Mouse (Mus musculus) liver, embryonic 13.5 days (tissue): ENCODE data around the gene Fkbp8. TPM values are rescaled to one million over a fixed set of nuclear protein-coding genes. Genes with fewer than 3 reads are reported as not detected.

ENCODE experiments used
- ATAC-seq: fragments of 200-750 bp; cut with Nextera tagmentation; 2 replicates; pipeline ENCODE4 v1.8.0; 2017; ENCODE audit warnings: low read depth, mild to moderate bottlenecking, moderate number of reproducible peaks, moderate library complexity
- DNase-seq: peaks from one replicate; pipeline ENCODE4 v3.0.0; 2022
- H3K27ac ChIP-seq: fragments of 300-500 bp; sonication (generic); 2 replicates; pipeline ENCODE4 v1.5.1; 2015; ENCODE audit warnings: moderate library complexity, mild to moderate bottlenecking, inconsistent platforms
- H3K27me3 ChIP-seq: fragments of 300-500 bp; sonication (generic); 2 replicates; pipeline ENCODE4 v1.6.1; 2015; ENCODE audit warnings: mild to moderate bottlenecking, inconsistent platforms
- H3K36me3 ChIP-seq: fragments of 300-500 bp; sonication (generic); 2 replicates; pipeline ENCODE4 v1.6.1; 2015; ENCODE audit warnings: mild to moderate bottlenecking, inconsistent platforms
- H3K4me1 ChIP-seq: fragments of 300-500 bp; sonication (generic); replicated peaks from 2 replicates; pipeline ENCODE4 v1.6.1; 2015; ENCODE audit warnings: inconsistent platforms
- H3K4me2 ChIP-seq: fragments of 300-500 bp; sonication (generic); 2 replicates; pipeline ENCODE4 v1.6.1; 2015; ENCODE audit warnings: inconsistent platforms, mild to moderate bottlenecking, moderate library complexity
- H3K4me3 ChIP-seq: fragments of 300-500 bp; sonication (generic); replicated peaks from 2 replicates; pipeline ENCODE4 v1.5.1; 2015; ENCODE audit warnings: mild to moderate bottlenecking, inconsistent platforms
- H3K9ac ChIP-seq: fragments of 300-500 bp; sonication (generic); 2 replicates; pipeline ENCODE4 v1.6.1; 2015; ENCODE audit warnings: mild to moderate bottlenecking, inconsistent platforms
- H3K9me3 ChIP-seq: fragments of 300-500 bp; sonication (generic); replicated peaks from 2 replicates; pipeline ENCODE4 v1.6.1; 2016; ENCODE audit warnings: inconsistent platforms
- WGBS: fragments of 180-500 bp; shearing (Covaris S2); methylation state at CpG from one replicate; pipeline ENCODE4 v1.1.7; 2015; ENCODE audit not compliant: insufficient replicate concordance; 5-methylcytosine and 5-hydroxymethylcytosine counted together
- polyA plus RNA-seq: library from polyadenylated mRNA; unstranded; fragments of >200 nt; fragmentation: Nextera tagmentation; extraction: Ambion mirVana; gene quantifications from 2 replicates; pipeline ENCODE4 v1.2.1, GENCODE M21; 2015

Fkbp8 gene
- polyA plus RNA-seq, 1 experiment from 2014 or later: 182 TPM

DNA sequence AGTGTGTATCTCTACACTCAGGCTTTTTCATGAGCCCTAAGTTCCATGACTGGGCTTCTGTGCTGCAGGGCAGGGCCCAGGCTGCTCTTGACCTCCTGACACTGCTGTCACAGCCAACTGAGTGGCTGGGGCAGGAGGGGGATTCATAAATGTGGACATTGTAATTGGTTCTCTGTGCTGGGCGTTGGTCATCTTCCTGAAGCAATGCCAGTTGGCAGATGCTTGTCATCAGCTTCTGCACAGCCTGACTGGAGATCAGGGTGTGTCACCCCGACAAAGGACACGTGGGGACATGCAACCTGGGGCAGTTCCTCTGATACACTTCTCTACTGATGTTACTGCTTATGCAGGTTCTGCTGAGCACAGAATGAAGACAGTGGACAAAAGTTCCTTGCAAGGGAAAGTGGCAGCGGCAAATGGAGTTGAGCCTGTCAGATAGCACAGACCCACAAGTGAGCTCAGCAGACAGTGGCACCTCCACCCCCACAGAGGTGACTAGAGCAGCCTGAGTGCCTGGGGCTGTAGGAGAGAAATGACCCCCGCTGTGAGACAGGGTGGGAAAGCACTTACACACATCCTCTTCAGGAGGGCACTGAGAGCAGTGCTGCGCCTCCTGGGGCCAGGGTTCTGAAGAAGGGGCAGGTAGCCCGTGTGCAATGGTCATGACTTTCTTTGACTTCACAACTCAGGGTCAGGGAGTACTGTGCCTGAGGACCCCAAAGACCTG is 34.4 kb downstream of the Fkbp8 start:
- Histone ChIP-seq H3K9me3 (no peaks in the 10 kb centered on the region), H3K9ac (peak overlapping the region; percentile 33; the same call in 1 of the 2 replicates), H3K4me1 (peaks cover 87% of the 10 kb centered on the region), H3K27me3 (no peaks in the 10 kb centered on the region), H3K4me2 (0 out of 2 replicates have a peak overlapping the region, but pooled peaks have one; percentile 17), H3K27ac (peak overlapping the region; percentile 69), H3K4me3 (no peak overlapping the region), H3K36me3 (no peaks in the 10 kb centered on the region)
- ATAC-seq (peak; percentile 16), DNase-seq (no peak)
- 52% methylated on average over 7 of the region's 7 CpGs for WGBS

GRCm38 (mm10) chr8:70562802-70563201 is 35.3 kb downstream of the Fkbp8 start:
- Histone ChIP-seq H3K27me3 (no peaks in the 10 kb centered on the region), H3K4me2 (no peak overlapping the region), H3K4me3 (no peak overlapping the region), H3K27ac (no peak overlapping the region), H3K36me3 (no peaks in the 10 kb centered on the region), H3K4me1 (peaks cover 79% of the 10 kb centered on the region), H3K9ac (no peak overlapping the region), H3K9me3 (no peaks in the 10 kb centered on the region)
- WGBS: 59% methylated on average over 3 of the region's 3 CpGs
- DNase-seq (no peak), ATAC-seq (no peak)

DNA sequence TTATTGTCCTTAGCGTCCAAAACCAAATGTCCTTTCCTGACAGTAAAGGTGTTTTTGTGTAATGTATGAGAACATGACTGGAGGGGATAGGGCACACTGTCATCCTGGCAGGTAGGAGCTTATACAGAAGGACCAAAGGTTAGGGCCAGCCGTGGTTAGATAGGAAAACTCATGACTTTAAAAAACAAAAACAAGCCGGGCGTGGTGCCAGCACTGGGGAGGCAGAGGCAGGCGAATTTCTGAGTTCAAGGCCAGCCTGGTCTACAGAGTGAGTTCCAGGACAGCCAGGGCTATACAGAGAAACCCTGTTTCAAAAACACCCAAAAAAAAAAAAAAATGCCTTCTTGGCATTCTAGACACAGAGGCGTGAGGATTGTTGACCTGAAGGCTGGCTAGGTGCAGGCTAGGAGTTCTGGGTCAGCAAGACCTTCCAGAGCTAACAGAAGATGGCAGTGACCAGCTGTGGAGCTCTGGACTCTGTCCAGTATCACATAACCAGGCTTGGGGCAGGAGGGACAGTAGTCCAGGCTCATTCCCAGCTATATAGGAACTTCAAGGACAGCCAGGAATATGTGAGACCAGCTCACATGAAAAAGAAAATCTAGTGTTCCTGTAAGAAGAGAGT is 36.4 kb downstream of the Fkbp8 start:
- Histone ChIP-seq H3K27me3 (no peaks in the 10 kb centered on the region), H3K9ac (no peak overlapping the region), H3K4me3 (no peak overlapping the region), H3K9me3 (no peaks in the 10 kb centered on the region), H3K4me2 (no peak overlapping the region), H3K36me3 (0 out of 2 replicates have a peak, but pooled peaks cover 2% of the 10 kb centered on the region), H3K27ac (no peak overlapping the region), H3K4me1 (peaks cover 68% of the 10 kb centered on the region)
- no peak for DNase-seq
- no peak for ATAC-seq
- 68% methylated on average over 6 of the region's 6 CpGs for WGBS

DNA sequence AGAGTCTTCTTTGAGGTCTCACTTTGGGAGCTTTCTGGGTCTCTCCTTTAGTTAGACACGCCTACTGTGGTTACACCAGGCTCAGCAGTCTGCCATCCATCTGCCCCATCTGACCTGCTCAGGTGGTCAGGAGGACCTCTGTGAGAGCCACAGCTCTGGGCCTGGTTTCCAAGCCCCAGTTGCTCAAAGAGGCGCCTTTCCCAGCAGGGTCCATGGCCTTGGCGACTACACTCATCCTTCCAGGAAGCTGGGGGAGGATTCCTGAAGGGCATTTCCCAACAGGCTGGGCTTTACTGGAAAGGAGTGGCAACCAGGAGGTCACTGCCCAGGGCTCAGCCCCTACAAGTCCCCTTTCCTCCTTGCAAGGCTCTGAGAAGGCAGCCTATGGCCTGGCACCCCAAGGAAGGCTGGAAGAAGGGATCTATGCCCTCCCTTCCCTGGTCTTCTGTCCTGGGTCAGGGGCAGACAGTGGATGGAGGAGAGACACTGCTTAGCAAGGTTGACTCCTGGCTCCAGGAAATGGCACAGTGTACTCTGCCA is 37.2 kb downstream of the Fkbp8 start:
- Histone ChIP-seq H3K36me3 (0 out of 2 replicates have a peak, but pooled peaks cover 4% of the 10 kb centered on the region), H3K4me2 (no peak overlapping the region), H3K9ac (no peak overlapping the region; the same call in 1 of the 2 replicates), H3K9me3 (no peaks in the 10 kb centered on the region), H3K4me1 (peaks cover 65% of the 10 kb centered on the region), H3K4me3 (no peak overlapping the region), H3K27ac (no peak overlapping the region), H3K27me3 (no peaks in the 10 kb centered on the region)
- 70% methylated on average over 3 of the region's 3 CpGs for WGBS
- DNase-seq (no peak), ATAC-seq (no peak)

- H3K9ac ChIP-seq: no peak overlapping the region; the same call in 1 of the 2 replicates
- ATAC-seq (no peak), DNase-seq (no peak)
- H3K4me1 ChIP-seq: peaks cover 65% of the 10 kb centered on the region
- no peaks in the 10 kb centered on the region for H3K27me3 ChIP-seq
- WGBS: 12% methylated on average over 3 of the region's 3 CpGs
- H3K36me3 ChIP-seq: 0 out of 2 replicates have a peak, but pooled peaks cover 4% of the 10 kb centered on the region
- H3K27ac ChIP-seq: no peak overlapping the region
- H3K4me2 ChIP-seq: no peak overlapping the region
- no peaks in the 10 kb centered on the region for H3K9me3 ChIP-seq
- H3K4me3 ChIP-seq: no peak overlapping the region
Observed at GRCm38 (mm10) chr8:70565561-70565960, 38.0 kb downstream of the Fkbp8 start.

DNA sequence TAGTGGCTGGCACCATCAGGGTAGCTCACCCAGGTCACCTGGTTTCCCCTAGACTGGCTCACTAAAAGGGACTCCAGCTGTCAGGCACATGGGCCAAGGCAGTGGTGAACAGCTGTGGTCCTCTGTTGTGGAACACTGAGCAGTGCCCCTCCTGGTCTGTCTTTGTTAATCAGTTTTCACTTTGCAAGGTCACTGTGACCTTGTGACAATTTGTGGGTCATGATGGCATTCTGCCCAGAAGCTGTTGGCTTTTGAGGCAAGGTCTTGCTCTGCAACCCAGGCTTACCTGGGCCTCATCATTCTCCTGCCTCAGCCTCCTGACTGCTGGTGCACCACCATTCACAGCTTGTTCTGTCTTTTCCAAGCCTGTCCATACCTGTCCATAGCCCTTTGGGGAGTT is 42.8 kb downstream of the Fkbp8 start:
- DNase-seq (no peak), ATAC-seq (no peak)
- H3K9me3 ChIP-seq: no peaks in the 10 kb centered on the region
- H3K9ac ChIP-seq: no peak overlapping the region
- H3K27me3 ChIP-seq: no peaks in the 10 kb centered on the region
- peaks cover 16% of the 10 kb centered on the region for H3K36me3 ChIP-seq
- no peak overlapping the region for H3K27ac ChIP-seq
- H3K4me1 ChIP-seq: peaks cover 36% of the 10 kb centered on the region
- H3K4me3 ChIP-seq: no peak overlapping the region
- no peak overlapping the region for H3K4me2 ChIP-seq

DNA sequence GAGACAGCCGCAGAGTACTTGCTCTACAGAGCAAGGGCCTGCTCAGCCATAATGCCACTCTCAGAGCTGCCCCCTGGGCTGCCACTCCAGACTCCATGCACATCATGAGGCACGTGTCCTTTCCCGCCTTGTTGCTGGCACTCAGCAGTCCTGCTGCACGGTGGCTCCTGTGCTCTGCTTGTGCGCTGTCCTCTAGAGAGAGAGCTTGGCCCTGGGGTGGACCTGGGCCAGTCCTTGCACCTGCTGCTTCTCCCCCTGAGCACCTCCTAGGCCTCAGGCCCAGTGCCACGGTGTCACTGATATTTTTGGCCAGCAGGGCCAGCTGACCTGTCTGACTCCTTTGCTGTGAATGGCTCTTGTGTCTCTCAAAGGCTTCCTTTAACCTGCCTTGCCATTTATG is 43.5 kb downstream of the Fkbp8 start:
- Histone ChIP-seq H3K27ac (no peak overlapping the region), H3K4me2 (no peak overlapping the region), H3K9me3 (no peaks in the 10 kb centered on the region), H3K36me3 (peaks cover 16% of the 10 kb centered on the region), H3K27me3 (no peaks in the 10 kb centered on the region), H3K4me3 (no peak overlapping the region), H3K9ac (no peak overlapping the region), H3K4me1 (peaks cover 32% of the 10 kb centered on the region)
- no peak for DNase-seq
- WGBS: 83% methylated on average over 6 of the region's 6 CpGs
- no peak for ATAC-seq

- DNase-seq (no peak), ATAC-seq (no peak)
- Histone ChIP-seq H3K9ac (no peak overlapping the region), H3K4me1 (peaks cover 31% of the 10 kb centered on the region), H3K27me3 (no peaks in the 10 kb centered on the region), H3K27ac (no peak overlapping the region), H3K36me3 (peaks cover 30% of the 10 kb centered on the region), H3K9me3 (no peaks in the 10 kb centered on the region), H3K4me3 (no peak overlapping the region), H3K4me2 (no peak overlapping the region)
Observed at GRCm38 (mm10) chr8:70574302-70574701, 46.8 kb downstream of the Fkbp8 start.

DNA sequence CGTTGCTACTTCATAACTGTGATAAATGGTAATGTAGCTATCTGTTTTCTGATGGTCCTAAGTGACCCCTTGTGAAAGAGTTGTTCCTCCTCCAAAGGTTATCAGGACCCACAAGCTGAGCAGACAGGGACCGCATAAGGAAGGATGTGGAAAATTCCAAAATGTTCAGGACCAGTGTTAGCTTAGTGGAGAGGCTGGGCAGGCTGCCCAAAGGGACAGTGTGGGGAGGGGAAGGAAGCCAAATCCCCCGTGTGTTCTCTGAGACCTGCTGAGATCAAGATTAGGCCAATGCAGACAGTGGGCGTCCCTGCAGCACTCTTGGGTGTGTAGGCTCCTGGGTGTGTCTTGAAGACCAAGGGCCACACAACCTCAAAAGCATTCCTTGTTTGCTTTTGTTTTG is 47.4 kb downstream of the Fkbp8 start:
- ATAC-seq (0 out of 2 replicates have a peak, but pooled peaks have one; percentile 12), DNase-seq (no peak)
- Histone ChIP-seq H3K9me3 (no peaks in the 10 kb centered on the region), H3K4me1 (peaks cover 27% of the 10 kb centered on the region), H3K27ac (no peak overlapping the region), H3K4me3 (no peak overlapping the region), H3K4me2 (no peak overlapping the region), H3K36me3 (peaks cover 33% of the 10 kb centered on the region), H3K27me3 (no peaks in the 10 kb centered on the region), H3K9ac (no peak overlapping the region)
- WGBS: 47% methylated on average over 4 of the region's 4 CpGs

- H3K4me1 ChIP-seq: peaks cover 16% of the 10 kb centered on the region
- H3K4me3 ChIP-seq: no peak overlapping the region
- 81% methylated on average over 3 of the region's 3 CpGs for WGBS
- no peak overlapping the region for H3K4me2 ChIP-seq
- H3K9me3 ChIP-seq: no peaks in the 10 kb centered on the region
- H3K9ac ChIP-seq: no peak overlapping the region
- H3K27ac ChIP-seq: no peak overlapping the region
- H3K27me3 ChIP-seq: no peaks in the 10 kb centered on the region
- ATAC-seq (no peak), DNase-seq (no peak)
- peaks cover 56% of the 10 kb centered on the region for H3K36me3 ChIP-seq
Observed at GRCm38 (mm10) chr8:70577207-70577606, 49.7 kb downstream of the Fkbp8 start.

DNA sequence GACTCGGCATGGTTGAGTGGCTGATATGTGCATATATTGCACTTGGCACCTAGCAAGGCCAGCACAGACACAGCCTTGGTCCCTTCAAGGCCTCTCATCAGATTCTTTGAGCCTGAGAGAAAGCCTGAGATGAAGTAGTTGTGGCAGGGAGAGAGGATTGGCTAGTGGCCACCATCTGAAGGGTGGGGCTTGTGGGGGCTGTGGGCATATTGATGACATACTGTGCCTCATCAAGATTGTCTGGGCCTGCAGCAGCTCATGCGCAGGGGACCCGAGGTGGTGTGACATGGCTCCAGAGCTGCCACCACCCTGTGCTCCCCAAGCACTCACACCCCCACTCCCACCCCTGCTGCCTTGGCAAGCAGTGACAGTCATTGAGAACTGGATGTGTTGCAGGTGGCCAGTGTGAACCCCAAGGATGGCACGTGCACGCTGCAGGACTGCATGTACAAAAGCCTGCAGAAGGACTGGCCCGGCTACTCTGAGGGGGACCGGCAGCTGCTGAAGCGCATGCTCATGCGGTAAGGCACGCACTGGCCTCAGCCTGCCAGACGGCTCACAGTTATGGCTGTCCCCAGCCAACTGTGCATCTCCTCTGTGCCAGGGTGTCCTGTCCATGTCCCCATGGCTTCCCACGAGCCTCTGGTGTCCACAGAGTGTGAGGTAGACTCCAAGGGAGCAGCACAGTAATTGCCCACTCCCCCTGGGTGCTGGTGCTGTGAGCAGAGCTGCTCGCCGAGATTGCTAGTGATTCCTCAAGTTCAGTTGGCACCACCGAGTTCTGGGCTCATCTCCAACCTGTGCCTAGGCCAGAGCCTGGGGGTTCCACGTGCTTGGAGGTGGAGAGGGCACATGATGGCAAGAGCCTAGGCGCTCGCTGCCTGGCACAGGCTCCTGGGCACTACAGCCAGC is 56.2 kb downstream of the Fkbp8 start:
- no peak overlapping the region for H3K4me3 ChIP-seq
- H3K4me1 ChIP-seq: no peaks in the 10 kb centered on the region
- no peak overlapping the region for H3K27ac ChIP-seq
- H3K36me3 ChIP-seq: peaks cover 96% of the 10 kb centered on the region
- H3K4me2 ChIP-seq: no peak overlapping the region
- H3K9me3 ChIP-seq: no peaks in the 10 kb centered on the region
- 82% methylated on average over 18 of the region's 18 CpGs for WGBS
- no peak overlapping the region for H3K9ac ChIP-seq
- no peak for ATAC-seq
- no peaks in the 10 kb centered on the region for H3K27me3 ChIP-seq
- no peak for DNase-seq
